Mouse (Mus musculus) left cerebral cortex, postnatal 10 days (tissue): ENCODE data around the gene Myo5c. TPM values are rescaled to one million over a fixed set of nuclear protein-coding genes. Genes with fewer than 3 reads are reported as not detected.
A peak's percentile ranks its signal among the peaks of the same experiment; 100 is the strongest.
"Not testable (repeated sequence)": the region's sequence is repeated elsewhere in the genome, so short reads cannot be mapped to it uniquely, and the experiment has no call there.

Source experiments
- DNase-seq, 2 experiments: peaks; one replicate each; pipeline ENCODE4 v3.0.0; 2021 to 2022; ENCODE audit warnings: low spot score in 2 of 2, mixed read lengths in 1 of 2; ENCODE audit errors: extremely low spot score in 1 of 2
- intact Hi-C: fragments of 180-260 bp; cut with DNase I; formaldehyde crosslinking; loops from one replicate; pipeline ENCODE4 v1.15.1; 2025
- total RNA-seq, 2 experiments: library from RNA; stranded (reverse); gene quantifications; 2 replicates each; pipeline ENCODE4 v1.2.3; 2021

Myo5c gene
- total RNA-seq, 2 experiments from 2014 or later: 1.3 to 1.4 TPM

- DNase-seq: peak in 1 of 2 experiments; percentile 12
- intact Hi-C loops: no loop called here
Measured at GRCm38 (mm10) chr9:75238179-75238578, 6.4 kb downstream of the Myo5c start.

- intact Hi-C loops: no loop called here
- DNase-seq: no peak
Measured at GRCm38 (mm10) chr9:75243052-75243451, 11.2 kb downstream of the Myo5c start.

GRCm38 (mm10) chr9:75243730-75244406, 12.0 kb downstream of the Myo5c start:
- intact Hi-C loops: no loop called here
- DNase-seq: peak in 1 of 2 experiments; percentile 59

GRCm38 (mm10) chr9:75244527-75244926, 12.7 kb downstream of the Myo5c start:
- intact Hi-C loops: no loop called here
- no peak for DNase-seq

DNA sequence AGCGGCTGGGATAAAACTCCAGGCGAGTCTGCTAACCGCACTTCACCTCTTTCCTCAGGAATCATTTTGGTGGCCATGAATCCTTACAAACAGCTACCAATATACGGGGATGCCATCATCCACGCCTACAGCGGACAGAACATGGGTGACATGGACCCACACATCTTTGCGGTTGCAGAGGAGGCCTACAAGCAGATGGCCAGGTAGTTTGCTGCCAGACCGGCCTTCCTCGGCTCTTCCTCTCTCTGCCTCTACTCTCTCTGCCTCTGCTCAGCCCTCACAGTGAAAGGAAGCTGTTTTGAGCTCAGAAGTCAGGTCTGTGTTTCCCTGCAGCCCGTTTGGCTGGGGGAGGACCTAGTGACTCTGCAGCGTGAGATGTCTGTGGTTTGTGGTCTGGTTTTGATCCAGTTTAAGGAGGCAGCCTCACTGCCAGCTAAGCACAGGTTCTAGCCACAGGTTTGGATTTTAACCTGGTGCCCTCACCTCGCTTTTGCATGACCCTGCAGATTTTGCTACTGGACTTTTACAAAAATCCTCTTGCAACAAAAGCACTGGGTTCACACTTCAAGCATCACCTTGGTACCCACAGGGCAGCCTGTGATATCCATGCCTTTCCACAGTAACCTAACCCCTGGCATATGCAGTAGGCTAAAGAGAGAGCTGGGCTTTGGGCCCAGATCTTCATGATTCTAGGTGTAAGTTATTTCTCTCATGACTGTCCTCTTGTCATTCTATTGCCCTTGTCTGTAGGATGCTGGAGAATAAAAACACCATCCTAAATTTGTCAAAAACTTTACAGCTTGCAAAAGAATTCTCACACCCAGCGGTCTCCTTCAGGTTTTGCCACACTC, 14.5 kb downstream of the Myo5c start:
- intact Hi-C loops: no loop called here

GRCm38 (mm10) chr9:75247870-75248269, 16.1 kb downstream of the Myo5c start:
- intact Hi-C loops: no loop called here
- no peak for DNase-seq

More for the DNA sequence above, 14.5 kb downstream of the Myo5c start:
- no peak for DNase-seq

GRCm38 (mm10) chr9:75248359-75248758, 16.5 kb downstream of the Myo5c start:
- intact Hi-C loops: no loop called here
- no peak for DNase-seq

DNA sequence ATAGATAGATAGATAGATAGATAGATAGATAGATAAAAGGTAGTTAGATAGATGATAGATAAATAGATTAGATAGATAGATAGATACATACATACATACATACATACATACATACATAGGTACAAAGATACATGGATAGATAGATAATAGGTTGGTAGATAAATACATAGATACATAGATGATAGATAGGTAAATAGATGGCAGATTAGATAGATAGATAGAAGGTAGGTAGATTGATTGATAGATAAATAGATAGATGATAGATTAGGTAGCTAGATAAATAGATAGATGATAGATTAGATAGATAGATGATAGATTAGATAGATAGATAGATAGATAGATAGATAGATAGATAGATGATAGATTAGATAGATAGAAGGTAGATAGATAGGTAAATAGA, 17.1 kb downstream of the Myo5c start:
- intact Hi-C loops: no loop called here
- no peak for DNase-seq

DNA sequence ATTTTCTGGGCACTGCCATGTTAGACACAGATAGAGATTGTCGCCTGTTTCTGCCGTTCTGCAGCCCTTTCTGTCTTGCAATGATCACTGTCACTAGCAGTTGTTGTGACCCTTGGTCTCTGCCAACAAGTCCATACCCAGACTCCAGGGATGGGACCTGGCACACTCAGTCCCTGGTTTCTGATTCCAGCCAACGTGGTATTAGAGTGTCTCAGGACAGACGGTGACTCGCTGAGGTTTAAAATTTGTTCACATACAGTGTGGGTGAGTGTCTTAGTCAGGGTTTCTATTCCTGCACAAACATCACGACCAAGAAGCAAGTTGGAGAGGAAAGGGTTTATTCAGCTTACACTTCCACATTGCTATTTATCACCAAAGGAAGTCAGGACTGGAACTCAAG, 21.3 kb downstream of the Myo5c start:
- intact Hi-C loops: loop anchor here (5.0 kb wide), 1 partner anchor 41 kb away; no protein-coding TSS in a partner anchor
- DNase-seq: not testable (repeated sequence)

- DNase-seq: no peak
- intact Hi-C loops: loop anchor here (5.0 kb wide), 1 partner anchor 41 kb away; no protein-coding TSS in a partner anchor
Measured at GRCm38 (mm10) chr9:75253766-75254165, 21.9 kb downstream of the Myo5c start.

DNA sequence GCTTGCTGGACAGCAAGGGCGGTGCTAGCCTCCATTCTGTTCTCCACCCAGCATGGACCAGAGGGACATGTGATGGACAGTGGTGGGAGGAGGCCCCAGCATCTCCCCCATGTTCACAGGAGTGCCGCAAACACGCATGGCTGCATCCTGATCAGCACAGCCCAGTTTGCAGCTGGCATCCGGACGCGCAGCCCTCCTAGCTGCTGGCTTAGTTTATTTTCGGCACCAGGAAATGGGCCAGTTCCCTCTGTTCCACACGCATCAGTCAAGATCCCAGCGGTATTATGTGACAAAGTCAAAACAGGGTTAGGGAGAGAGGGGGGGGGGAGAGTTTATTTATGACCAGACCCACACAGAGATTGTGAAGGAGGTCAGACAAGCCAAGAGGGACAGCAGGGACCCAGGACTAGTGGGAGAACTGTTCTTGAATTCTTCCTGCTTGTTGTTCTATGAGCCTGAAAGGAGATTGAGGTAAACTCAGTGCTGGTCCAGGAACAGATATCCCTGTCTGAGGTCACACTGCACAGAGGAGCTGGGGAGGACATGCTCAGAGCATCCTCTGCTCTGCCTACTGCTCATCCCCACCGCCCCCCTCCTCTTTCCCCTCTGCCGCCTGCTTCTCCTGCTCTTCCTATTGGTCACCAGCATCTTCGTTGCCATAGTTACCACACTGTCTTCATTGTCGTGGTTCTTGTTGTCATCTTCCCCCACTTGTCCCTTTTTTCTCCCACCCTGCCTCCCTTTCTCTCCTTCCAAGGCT, 22.6 kb downstream of the Myo5c start:
- intact Hi-C loops: loop anchor here (5.0 kb wide), 1 partner anchor 42 kb away; no protein-coding TSS in a partner anchor
- peak; percentile 74 to 75 for DNase-seq

GRCm38 (mm10) chr9:75255820-75256545, 24.2 kb downstream of the Myo5c start:
- intact Hi-C loops: no loop called here
- no peak for DNase-seq

DNA sequence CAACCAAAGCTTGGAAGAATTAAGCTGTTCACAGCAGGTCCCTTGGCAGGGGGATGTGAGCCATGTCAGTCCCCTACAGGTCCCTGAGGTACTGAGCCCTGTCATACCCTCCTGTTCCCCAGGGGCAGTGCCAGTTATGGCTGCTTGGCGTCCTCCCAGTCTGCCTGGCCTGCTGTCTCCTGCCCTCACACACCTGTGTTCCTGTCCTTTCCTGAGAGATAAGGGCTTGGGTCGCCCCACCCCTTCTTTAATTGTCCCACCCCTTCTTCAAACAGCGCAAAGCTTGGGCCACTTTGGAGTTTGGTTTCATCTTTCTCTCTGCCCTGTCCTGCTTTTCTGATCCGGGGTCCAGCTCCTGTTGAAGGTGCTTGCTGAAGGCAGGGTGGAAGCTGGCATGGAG, 27.0 kb downstream of the Myo5c start:
- no peak for DNase-seq
- intact Hi-C loops: no loop called here

DNA sequence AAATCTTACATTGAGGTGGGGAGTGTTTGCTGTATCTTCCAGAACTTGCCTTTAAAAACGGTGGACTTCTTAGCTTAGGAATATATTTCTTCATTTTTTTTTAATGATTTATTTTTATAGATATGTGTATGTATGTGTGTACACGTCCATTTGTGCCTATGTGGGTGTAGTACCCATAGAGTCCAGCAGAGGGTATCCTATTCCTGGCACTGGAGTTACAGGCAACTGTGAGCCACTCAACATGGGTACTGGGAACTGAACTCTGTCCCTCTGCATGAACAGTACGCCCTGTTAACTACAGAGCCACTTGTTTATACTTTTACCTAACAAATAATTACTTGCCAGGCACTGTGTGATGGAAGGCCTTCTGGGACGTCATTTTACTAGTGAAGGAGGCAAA, 27.8 kb downstream of the Myo5c start:
- intact Hi-C loops: loop anchor here (5.0 kb wide), 2 partner anchors 62 to 207 kb away; no protein-coding TSS in a partner anchor

GRCm38 (mm10) chr9:75261332-75261872, 29.6 kb downstream of the Myo5c start:
- intact Hi-C loops: loop anchor here (5.0 kb wide), 2 partner anchors 64 to 209 kb away; no protein-coding TSS in a partner anchor
- DNase-seq: no peak

More for the DNA sequence above, 27.8 kb downstream of the Myo5c start:
- DNase-seq: no peak

- no peak for DNase-seq
- intact Hi-C loops: loop anchor here (5.0 kb wide), 2 partner anchors 65 to 210 kb away; no protein-coding TSS in a partner anchor
Measured at GRCm38 (mm10) chr9:75262235-75262826, 30.5 kb downstream of the Myo5c start.

DNA sequence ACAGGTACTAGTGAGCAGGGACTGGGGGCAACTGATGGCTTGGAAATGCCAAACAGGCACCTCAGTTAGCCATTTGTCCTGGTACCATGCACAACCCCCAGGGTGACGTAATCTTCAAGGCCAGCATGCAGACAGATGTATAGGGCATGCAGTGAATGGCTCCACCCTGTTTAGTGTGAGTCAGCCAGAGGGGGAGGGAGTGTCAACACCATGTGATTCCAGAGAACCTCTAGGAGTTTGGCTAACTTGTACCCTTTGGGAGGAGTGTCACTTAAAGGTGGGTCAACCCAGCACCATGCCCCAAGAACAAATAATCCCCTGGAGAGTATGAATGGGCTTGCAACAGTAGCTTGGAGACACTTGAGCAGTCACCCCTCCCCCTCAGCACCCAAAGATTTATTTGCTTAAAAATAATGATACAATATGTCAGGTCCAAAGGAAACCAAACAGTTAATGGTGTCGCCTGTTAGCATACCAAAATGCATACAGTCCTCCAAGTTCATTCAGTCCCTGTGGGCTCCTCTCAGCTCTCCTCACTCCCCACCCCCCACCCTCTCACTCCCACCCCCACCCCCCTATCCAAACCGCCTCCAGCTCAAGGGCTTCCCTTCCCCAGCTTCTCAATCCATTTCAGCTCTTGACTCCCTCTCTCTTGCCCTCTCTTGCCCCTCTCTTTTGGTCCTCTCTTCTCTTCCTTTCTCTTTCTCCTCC, 32.3 kb downstream of the Myo5c start:
- no peak for DNase-seq
- intact Hi-C loops: loop anchor here (5.0 kb wide), 2 partner anchors 67 to 212 kb away; no protein-coding TSS in a partner anchor
